In the genomic region with DNA sequence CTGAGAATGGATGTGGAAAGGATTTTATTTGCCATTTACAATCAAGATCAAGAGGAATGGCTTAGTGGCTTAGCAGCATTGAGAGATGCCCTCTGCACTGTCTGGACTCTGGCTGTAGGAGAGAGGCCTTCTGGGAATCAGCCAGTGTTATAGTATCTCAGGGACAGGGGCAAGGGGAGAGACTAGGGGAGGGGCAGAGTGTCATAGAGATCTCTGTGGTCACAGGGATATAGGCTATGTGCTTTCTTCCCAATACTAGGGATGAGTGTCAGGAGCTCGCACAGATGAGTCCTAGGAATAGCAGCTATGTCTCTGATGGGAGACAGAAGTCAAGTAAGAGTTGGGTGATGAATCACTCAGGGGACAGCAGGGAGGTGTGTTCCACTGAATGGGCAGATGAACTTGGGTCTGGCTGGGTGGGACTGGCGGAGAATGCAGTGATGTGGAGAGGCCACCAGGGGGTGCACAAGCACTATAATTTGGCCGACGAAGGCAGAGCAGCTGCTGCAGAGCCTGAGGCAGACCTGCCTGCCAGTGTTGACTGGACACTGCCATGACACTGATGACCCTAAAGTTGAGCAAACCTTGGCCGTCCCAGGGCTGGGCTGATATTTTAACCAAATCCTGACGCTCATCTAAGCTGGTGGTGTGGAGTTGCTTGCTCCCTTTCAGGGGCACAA, we compare ENCODE assay signal across 8 mouse cellular contexts. TPM values are rescaled to one million over a fixed set of nuclear protein-coding genes. Genes with fewer than 3 reads are reported as not detected.
A peak's percentile ranks its signal among the peaks of the same experiment; 100 is the strongest.
DNase-seq lines count a peak whose midpoint lies in the region; ATAC-seq and TF ChIP-seq lines count a peak whose summit lies in the region.

No protein-coding gene starts in this region.

- peak; percentile 74 for TF ChIP-seq CTCF in cerebellum, adult 2 months (IDR thresholded peaks at IDR 0.05; ENCODE audit: borderline replicate concordance, insufficient read depth, low read depth, low read length)
- TF ChIP-seq CTCF in liver, adult 2 months (IDR thresholded peaks at IDR 0.05; ENCODE audit: low read depth, low read length) = peak; percentile 94
- TF ChIP-seq CTCF in testis, adult 2 months (IDR thresholded peaks at IDR 0.05; ENCODE audit: control insufficient read depth, insufficient read depth, insufficient replicate concordance, low read depth, low read length) = peak; percentile 94; the same call in 1 of the 2 replicates

- H3K4me1 ChIP-seq in cerebellum, adult 2 months (ENCODE audit: control insufficient read depth, insufficient read depth, low read length) = no peaks in the 10 kb centered on the region
- H3K4me1 ChIP-seq in liver, adult 2 months (ENCODE audit: control insufficient read depth, insufficient read depth, low read length) = no peaks in the 10 kb centered on the region
- H3K4me1 ChIP-seq in testis, adult 2 months (ENCODE audit: control insufficient read depth, insufficient read depth, low read length) = peaks cover 3% of the 10 kb centered on the region

- 14% methylated on average over 6 of the region's 6 CpGs for WGBS in cerebellum, adult 2 months
- WGBS in liver, adult 2 months = 11% methylated on average over 6 of the region's 6 CpGs

- H3K36me3 ChIP-seq in liver, adult 2 months (ENCODE audit: control insufficient read depth, insufficient read depth, low read length) = no peaks in the 10 kb centered on the region
- H3K36me3 ChIP-seq in testis, adult 2 months (ENCODE audit: control insufficient read depth, insufficient read depth, low read length) = no peaks in the 10 kb centered on the region

- H3K9ac ChIP-seq in liver, adult 2 months (ENCODE audit: low read depth, low read length) = no peak overlapping the region

- no peaks in the 10 kb centered on the region for H3K27me3 ChIP-seq in cerebellum, adult 2 months (ENCODE audit: control insufficient read depth, insufficient read depth, low read length)
- no peaks in the 10 kb centered on the region for H3K27me3 ChIP-seq in liver, adult 2 months (ENCODE audit: control insufficient read depth, insufficient read depth, low read length)
- H3K27me3 ChIP-seq in testis, adult 2 months (ENCODE audit: control insufficient read depth, insufficient read depth, low read length) = no peaks in the 10 kb centered on the region

- no peak for TF ChIP-seq POLR2A in cerebellum, adult 2 months (IDR thresholded peaks at IDR 0.05; ENCODE audit: borderline replicate concordance, insufficient read depth, low read length)
- TF ChIP-seq POLR2A in liver, adult 2 months (IDR thresholded peaks at IDR 0.05; ENCODE audit: extremely low read depth, insufficient read depth, low read length) = no peak
- no peak for TF ChIP-seq POLR2A in testis, adult 2 months (IDR thresholded peaks at IDR 0.05; ENCODE audit: control insufficient read depth, low read depth, low read length)

- DNase-seq in left cerebral cortex, adult 18-20 months (ENCODE audit: low spot score in 2 of 2) = peak; percentile 62 to 63
- DNase-seq in left cerebral cortex, adult 11 months (ENCODE audit: low spot score) = no peak
- DNase-seq in cerebellum, adult 2 months = peak; percentile 51 to 59
- DNase-seq in frontal cortex, postnatal 36 days (ENCODE audit: low spot score in 2 of 2) = peak; percentile 61 to 70
- DNase-seq in induced T-regulatory cell, adult 2 months (ENCODE audit: low read depth) = peak; percentile 81
- DNase-seq in liver, adult 2 months (ENCODE audit: extremely low read depth, low read depth, low spot score) = peak; percentile 67

- ATAC-seq in monocyte, adult 5-6 weeks (replicated peaks; ENCODE audit: insufficient number of reproducible peaks, low FRiP score, low TSS enrichment, poor library complexity, severe bottlenecking) = peak; percentile 65; the same call in 1 of the 2 replicates

- H3K27ac ChIP-seq in cerebellum, adult 2 months (ENCODE audit: insufficient read depth, low read length) = no peak overlapping the region
- no peak overlapping the region for H3K27ac ChIP-seq in liver, adult 2 months (replicated peaks; ENCODE audit: insufficient read depth, low read depth, low read length)
- H3K27ac ChIP-seq in testis, adult 2 months (ENCODE audit: control insufficient read depth, insufficient read depth, low read depth, low read length) = no peak overlapping the region

- no peak overlapping the region for H3K4me3 ChIP-seq in cerebellum, adult 2 months (replicated peaks; ENCODE audit: insufficient read depth, low read depth, low read length)
- no peak overlapping the region for H3K4me3 ChIP-seq in liver, adult 2 months (ENCODE audit: insufficient read depth, low read depth, low read length)
- no peak overlapping the region for H3K4me3 ChIP-seq in testis, adult 2 months (ENCODE audit: control insufficient read depth, low read depth, low read length)

- H3K79me2 ChIP-seq in liver, adult 2 months (ENCODE audit: control insufficient read depth, insufficient read depth, low read length) = no peaks in the 10 kb centered on the region

RNA-seq across cellular contexts. Expression of gene Tmem121, which starts 30.1 kb away (rescaled TPM):
- total RNA-seq in left cerebral cortex, adult 18-20 months (2021) = 10 to 100 TPM; 25.5 to 27.5 TPM
- 30.9 and 31.3 TPM in 2 replicates for polyA plus RNA-seq in cerebellum, adult 2 months (2012; rRNA removed)
- not detected in 2 replicates for total RNA-seq in liver, adult 2 months (2014; rRNA removed)
- polyA plus RNA-seq in liver, adult 2 months (2012; rRNA removed) = not detected in 2 replicates
- total RNA-seq in monocyte, adult 5-6 weeks (2017) = 0.19 TPM in 1 of 3 replicates, not detected in the others
- 1.0 and 1.3 TPM in 2 replicates for polyA plus RNA-seq in testis, adult 2 months (2012; rRNA removed)

RNA-seq across cellular contexts. Expression of gene Tedc1, which starts 59.6 kb away (rescaled TPM):
- 1 to 10 TPM in 1 of 2 experiments, under 1 TPM in 1; 1.00 to 1.4 TPM for total RNA-seq in left cerebral cortex, adult 18-20 months (2021)
- 1.1 and 1.6 TPM in 2 replicates for polyA plus RNA-seq in cerebellum, adult 2 months (2012; rRNA removed)
- 0.09 and 0.34 TPM in 2 replicates for total RNA-seq in liver, adult 2 months (2014; rRNA removed)
- polyA plus RNA-seq in liver, adult 2 months (2012; rRNA removed) = 0.15 and 0.45 TPM in 2 replicates
- total RNA-seq in monocyte, adult 5-6 weeks (2017) = 3.6 to 8.8 TPM (median 4.8 TPM) in 3 replicates
- 46.9 and 48.0 TPM in 2 replicates for polyA plus RNA-seq in testis, adult 2 months (2012; rRNA removed)

Comparison
In these comparisons a context has a peak if more than half of its experiments do, and no peak if none do; other contexts are left out.
1. RNA of gene Tmem121, which starts 30.1 kb away (total RNA-seq): 25.5 to 27.5 TPM in left cerebral cortex, adult 18-20 months; 0.19 TPM in monocyte, adult 5-6 weeks and not detected in liver, adult 2 months; every median in the first group is over 10 times any median in the second.
2. Peak in every context shown above with its lines, with median percentiles within 50 percentile points of each other: CTCF ChIP-seq.